Mouse (Mus musculus) heart, embryonic 16.5 days (tissue): ENCODE results near the gene Slc35c1. TPM values are rescaled to one million over a fixed set of nuclear protein-coding genes. Genes with fewer than 3 reads are reported as not detected.

Experiments
- ATAC-seq: fragments of 200-750 bp; cut with Nextera tagmentation; replicated peaks from 2 replicates; pipeline ENCODE4 v1.8.0; 2017; ENCODE audit warnings: moderate number of reproducible peaks; ENCODE audit not compliant: insufficient read depth, low FRiP score; ENCODE audit errors: extremely low read depth
- H3K27ac ChIP-seq: fragments of 300-500 bp; sonication (generic); 2 replicates; pipeline ENCODE4 v1.5.1; 2014; ENCODE audit warnings: mild to moderate bottlenecking, low read length, control low read depth, moderate library complexity
- H3K27me3 ChIP-seq: fragments of 300-500 bp; sonication (generic); 2 replicates; pipeline ENCODE4 v1.6.1; 2014; ENCODE audit warnings: low read length, mixed read lengths; ENCODE audit not compliant: control insufficient read depth, insufficient read depth
- H3K36me3 ChIP-seq: fragments of 300-500 bp; sonication (generic); 2 replicates; pipeline ENCODE4 v1.6.1; 2014; ENCODE audit not compliant: control insufficient read depth, insufficient read depth
- H3K4me1 ChIP-seq: fragments of 300-500 bp; sonication (generic); 2 replicates; pipeline ENCODE4 v1.6.1; 2014; ENCODE audit warnings: low read length, mixed read lengths; ENCODE audit not compliant: control insufficient read depth, insufficient read depth
- H3K4me2 ChIP-seq: fragments of 300-500 bp; sonication (generic); 2 replicates; pipeline ENCODE4 v1.6.1; 2014; ENCODE audit warnings: low read depth, mild to moderate bottlenecking, control low read depth, low read length
- H3K4me3 ChIP-seq: fragments of 300-500 bp; sonication (generic); 2 replicates; pipeline ENCODE4 v1.5.1; 2014; ENCODE audit warnings: mild to moderate bottlenecking, control low read depth, low read length
- H3K9ac ChIP-seq: fragments of 300-500 bp; sonication (generic); 2 replicates; pipeline ENCODE4 v1.6.1; 2014; ENCODE audit warnings: low read length, control low read depth
- H3K9me3 ChIP-seq: fragments of 300-500 bp; sonication (generic); replicated peaks from 2 replicates; pipeline ENCODE4 v1.6.1; 2016; ENCODE audit warnings: low read length; ENCODE audit not compliant: control insufficient read depth
- WGBS: fragments of 180-500 bp; shearing (Covaris S2); extraction: QIAGEN DNeasy Blood & Tissue Kit; methylation state at CpG from one replicate; pipeline ENCODE4 v1.1.7; 2014; 5-methylcytosine and 5-hydroxymethylcytosine counted together
- polyA plus RNA-seq: library from polyadenylated mRNA; unstranded; fragments of >200 nt; fragmentation: Nextera tagmentation; extraction: Ambion mirVana; gene quantifications from 2 replicates; pipeline ENCODE4 v1.2.1, GENCODE M21; 2015

The Slc35c1 gene
- polyA plus RNA-seq, 1 experiment from 2014 or later = 12.9 TPM

DNA sequence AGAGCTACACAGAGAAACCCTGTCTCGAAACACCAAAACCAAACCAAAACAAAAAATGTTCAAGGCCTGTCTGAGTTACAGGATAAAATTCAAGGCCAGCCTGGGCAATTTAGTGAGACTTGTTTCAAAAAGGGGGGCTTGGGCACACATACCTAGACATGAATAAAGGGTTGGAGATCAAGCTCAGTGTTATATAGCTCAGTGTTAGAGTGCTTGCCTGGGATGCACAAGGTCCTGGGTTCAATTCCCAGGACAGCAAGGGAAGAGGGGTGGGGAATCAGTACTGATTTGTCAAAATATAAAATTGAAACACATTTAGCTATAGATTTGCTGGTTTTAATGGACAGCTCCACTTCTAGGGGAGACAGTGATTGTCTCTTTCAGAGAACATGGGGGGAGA lies 877 bp upstream of the Slc35c1 start:
- no peak overlapping the region for H3K4me3 ChIP-seq
- peaks cover 26% of the 10 kb centered on the region for H3K4me1 ChIP-seq
- H3K27ac ChIP-seq = no peak overlapping the region
- no peaks in the 10 kb centered on the region for H3K9me3 ChIP-seq
- no peaks in the 10 kb centered on the region for H3K36me3 ChIP-seq
- H3K27me3 ChIP-seq = 0 out of 2 replicates have a peak, but pooled peaks cover 3% of the 10 kb centered on the region
- no peak overlapping the region for H3K9ac ChIP-seq
- no peak for ATAC-seq
- 88% methylated on average over 1 of the region's 1 CpGs for WGBS
- no peak overlapping the region for H3K4me2 ChIP-seq

GRCm38 (mm10) chr2:92459141-92459920 lies 1.0 kb downstream of the Slc35c1 start:
- H3K4me2 ChIP-seq = peak overlapping the region; percentile 94
- H3K27ac ChIP-seq = peak overlapping the region; percentile 61; the same call in 1 of the 2 replicates
- peak; percentile 84 for ATAC-seq
- peak overlapping the region; percentile 75 for H3K4me3 ChIP-seq
- H3K4me1 ChIP-seq = peaks cover 30% of the 10 kb centered on the region
- WGBS = under 1% methylated on average over 55 of the region's 55 CpGs
- H3K9me3 ChIP-seq = no peaks in the 10 kb centered on the region
- 0 out of 2 replicates have a peak, but pooled peaks cover 3% of the 10 kb centered on the region for H3K27me3 ChIP-seq
- H3K9ac ChIP-seq = peak overlapping the region; percentile 80
- H3K36me3 ChIP-seq = 0 out of 2 replicates have a peak, but pooled peaks cover 2% of the 10 kb centered on the region

GRCm38 (mm10) chr2:92458481-92458880 lies 1.9 kb downstream of the Slc35c1 start:
- WGBS = 51% methylated on average over 13 of the region's 13 CpGs
- Histone ChIP-seq H3K4me3 (peak overlapping the region; percentile 75), H3K9ac (peak overlapping the region; percentile 80), H3K27me3 (0 out of 2 replicates have a peak, but pooled peaks cover 3% of the 10 kb centered on the region), H3K36me3 (peaks cover 10% of the 10 kb centered on the region; the same call in 1 of the 2 replicates), H3K4me1 (peaks cover 30% of the 10 kb centered on the region), H3K27ac (no peak overlapping the region), H3K4me2 (peak overlapping the region; percentile 94), H3K9me3 (no peaks in the 10 kb centered on the region)
- ATAC-seq = no peak

DNA sequence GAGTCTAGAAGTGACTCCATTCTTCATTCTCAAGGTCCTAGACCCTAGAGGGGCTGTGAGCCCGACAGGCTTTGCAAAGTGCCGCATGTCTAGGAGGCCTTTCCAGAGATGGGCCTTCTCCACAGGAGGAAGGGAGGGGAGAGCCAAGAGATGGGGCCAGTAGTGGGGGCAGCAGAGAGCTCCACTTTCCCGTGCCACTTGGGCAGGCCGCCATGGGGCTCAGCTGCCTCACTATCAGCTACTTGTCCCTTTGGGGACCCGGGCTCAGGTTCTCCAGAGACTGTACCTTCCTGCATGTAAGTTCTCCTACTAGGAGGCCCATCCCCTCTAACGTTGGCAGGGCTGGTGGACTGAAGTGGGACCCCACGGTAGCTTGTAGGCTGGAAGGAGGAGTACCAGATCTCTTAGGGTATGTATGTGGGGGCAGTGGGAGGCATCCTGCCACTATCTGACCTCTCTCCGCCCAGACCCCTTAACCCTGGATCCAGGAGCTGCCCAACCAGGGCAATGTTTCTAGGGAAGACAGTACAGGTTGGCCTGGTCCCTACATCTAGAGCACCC lies 3.3 kb downstream of the Slc35c1 start:
- H3K9me3 ChIP-seq = no peaks in the 10 kb centered on the region
- H3K36me3 ChIP-seq = peaks cover 13% of the 10 kb centered on the region; the same call in 1 of the 2 replicates
- H3K4me2 ChIP-seq = peak overlapping the region; percentile 22; the same call in 1 of the 2 replicates
- WGBS = 55% methylated on average over 8 of the region's 8 CpGs
- no peak overlapping the region for H3K27ac ChIP-seq
- 0 out of 2 replicates have a peak overlapping the region, but pooled peaks have one; percentile 9 for H3K9ac ChIP-seq
- H3K4me3 ChIP-seq = no peak overlapping the region
- H3K27me3 ChIP-seq = 0 out of 2 replicates have a peak, but pooled peaks cover 3% of the 10 kb centered on the region
- H3K4me1 ChIP-seq = peaks cover 30% of the 10 kb centered on the region
- ATAC-seq = no peak

DNA sequence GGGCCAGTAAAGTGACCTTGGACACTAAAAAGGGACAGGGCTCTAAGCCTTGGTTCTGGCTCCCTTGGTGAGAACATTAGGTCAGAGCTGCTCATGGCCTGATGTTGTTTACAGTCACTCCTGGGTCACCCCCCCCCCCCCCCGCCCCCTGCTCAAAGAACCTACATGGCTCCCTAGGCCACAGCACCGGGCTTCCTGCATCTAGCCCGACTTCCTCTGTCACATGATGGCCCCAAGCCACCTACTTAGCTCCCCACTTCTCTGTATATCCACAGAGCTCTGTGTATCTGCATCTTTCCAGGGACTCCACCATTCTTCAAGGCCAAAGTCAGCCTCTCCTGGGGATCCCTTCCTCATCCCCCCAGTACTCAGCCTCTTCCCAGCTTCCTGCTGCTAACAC lies 4.6 kb downstream of the Slc35c1 start:
- Histone ChIP-seq H3K27ac (no peak overlapping the region), H3K4me3 (no peak overlapping the region), H3K4me2 (no peak overlapping the region), H3K9me3 (no peaks in the 10 kb centered on the region), H3K4me1 (peaks cover 30% of the 10 kb centered on the region), H3K27me3 (no peaks in the 10 kb centered on the region), H3K36me3 (peaks cover 13% of the 10 kb centered on the region; the same call in 1 of the 2 replicates), H3K9ac (no peak overlapping the region)
- 34% methylated on average over 2 of the region's 3 CpGs for WGBS
- ATAC-seq = no peak

GRCm38 (mm10) chr2:92454166-92454565 lies 6.2 kb downstream of the Slc35c1 start:
- Histone ChIP-seq H3K4me3 (no peak overlapping the region), H3K4me1 (peaks cover 30% of the 10 kb centered on the region), H3K9me3 (no peaks in the 10 kb centered on the region), H3K4me2 (no peak overlapping the region), H3K36me3 (peaks cover 13% of the 10 kb centered on the region; the same call in 1 of the 2 replicates), H3K9ac (no peak overlapping the region), H3K27ac (no peak overlapping the region), H3K27me3 (no peaks in the 10 kb centered on the region)
- ATAC-seq = no peak
- 83% methylated on average over 11 of the region's 11 CpGs for whole genome bisulfite sequencing

- 91% methylated on average over 3 of the region's 3 CpGs for WGBS
- Histone ChIP-seq H3K4me2 (no peak overlapping the region), H3K27ac (no peak overlapping the region), H3K36me3 (peaks cover 13% of the 10 kb centered on the region; the same call in 1 of the 2 replicates), H3K9ac (no peak overlapping the region), H3K9me3 (no peaks in the 10 kb centered on the region), H3K4me3 (no peak overlapping the region), H3K27me3 (no peaks in the 10 kb centered on the region), H3K4me1 (peaks cover 4% of the 10 kb centered on the region; the same call in 1 of the 2 replicates)
- no peak for ATAC-seq
These were observed 9.2 kb downstream of the Slc35c1 start for GRCm38 (mm10) chr2:92451126-92451525.

DNA sequence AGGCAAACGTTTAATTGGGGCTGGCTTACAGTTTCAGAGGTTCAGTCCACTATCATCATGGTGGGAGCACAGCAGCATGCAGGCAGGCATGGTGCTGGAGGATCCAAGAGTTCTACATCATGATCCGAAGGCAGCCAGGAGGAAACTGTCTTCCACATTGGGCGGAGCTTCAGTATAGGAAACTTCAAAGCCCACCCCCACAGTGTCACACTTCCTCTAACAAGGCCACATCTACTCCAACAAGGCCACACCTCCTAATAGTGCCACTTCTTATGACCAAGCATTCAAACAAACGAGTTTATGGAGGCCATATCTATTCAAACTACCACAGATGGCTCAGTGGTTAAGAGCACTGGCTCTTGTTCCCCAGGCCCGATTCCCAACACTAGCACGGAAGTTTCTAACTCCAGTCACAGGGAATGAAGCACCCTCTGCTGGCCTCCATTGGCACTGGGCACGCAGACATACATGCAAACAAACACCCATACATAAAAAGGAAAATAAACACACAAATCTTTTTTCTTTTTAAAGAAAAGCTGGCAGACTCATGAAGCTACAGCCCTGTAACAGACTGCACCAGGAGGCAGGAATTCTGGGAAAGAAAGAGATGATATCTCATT lies 13.1 kb downstream of the Slc35c1 start:
- Histone ChIP-seq H3K4me2 (no peak overlapping the region), H3K4me1 (0 out of 2 replicates have a peak, but pooled peaks cover 3% of the 10 kb centered on the region), H3K9me3 (no peaks in the 10 kb centered on the region), H3K27me3 (no peaks in the 10 kb centered on the region), H3K9ac (no peak overlapping the region), H3K27ac (no peak overlapping the region), H3K4me3 (no peak overlapping the region), H3K36me3 (no peaks in the 10 kb centered on the region)
- no peak for ATAC-seq
- WGBS = 71% methylated on average over 7 of the region's 7 CpGs
